Mouse (Mus musculus): ENCODE data around the gene Acap2. TPM values are rescaled to one million over a fixed set of nuclear protein-coding genes. Genes with fewer than 3 reads are reported as not detected.

The Acap2 gene
- polyA plus RNA-seq, 1 experiment from 2014 or later: 26.3 TPM

- ATAC-seq (ENCODE audit: low read depth): no peak
- Histone ChIP-seq H3K4me2 (ENCODE audit: low read depth, low read length) (no peak overlapping the region), H3K36me3 (ENCODE audit: control insufficient read depth, insufficient read depth, low read length) (no peaks in the 10 kb centered on the region), H3K9me3 (ENCODE audit: control insufficient read depth, low read length) (no peaks in the 10 kb centered on the region), H3K27ac (replicated peaks; ENCODE audit: low read depth, low read length) (no peak overlapping the region), H3K4me1 (ENCODE audit: control insufficient read depth, insufficient read depth, low read length) (peaks cover 16% of the 10 kb centered on the region; the same call in 1 of the 2 replicates), H3K27me3 (replicated peaks; ENCODE audit: control insufficient read depth, insufficient read depth, low read length) (no peaks in the 10 kb centered on the region), H3K4me3 (ENCODE audit: low read depth, low read length) (no peak overlapping the region), H3K9ac (ENCODE audit: low read depth, low read length) (no peak overlapping the region)
- no peak for DNase-seq (ENCODE audit: low spot score)
Measured at GRCm38 (mm10) chr16:31171418-31171817, 29.6 kb downstream of the Acap2 start.

- ATAC-seq (ENCODE audit: low read depth): no peak
- no peak overlapping the region for H3K9ac ChIP-seq (ENCODE audit: low read depth, low read length)
- H3K36me3 ChIP-seq (ENCODE audit: control insufficient read depth, insufficient read depth, low read length): no peaks in the 10 kb centered on the region
- WGBS: 94% methylated on average over 8 of the region's 8 CpGs
- H3K9me3 ChIP-seq (ENCODE audit: control insufficient read depth, low read length): no peaks in the 10 kb centered on the region
- H3K4me1 ChIP-seq (ENCODE audit: control insufficient read depth, insufficient read depth, low read length): peaks cover 17% of the 10 kb centered on the region; the same call in 1 of the 2 replicates
- no peak for DNase-seq (ENCODE audit: low spot score)
- H3K4me2 ChIP-seq (ENCODE audit: low read depth, low read length): no peak overlapping the region
- no peaks in the 10 kb centered on the region for H3K27me3 ChIP-seq (replicated peaks; ENCODE audit: control insufficient read depth, insufficient read depth, low read length)
- no peak overlapping the region for H3K27ac ChIP-seq (replicated peaks; ENCODE audit: low read depth, low read length)
- H3K4me3 ChIP-seq (ENCODE audit: low read depth, low read length): no peak overlapping the region
Measured at GRCm38 (mm10) chr16:31170297-31170696, 30.7 kb downstream of the Acap2 start.

- H3K27me3 ChIP-seq (replicated peaks; ENCODE audit: control insufficient read depth, insufficient read depth, low read length): no peaks in the 10 kb centered on the region
- H3K27ac ChIP-seq (replicated peaks; ENCODE audit: low read depth, low read length): no peak overlapping the region
- H3K9ac ChIP-seq (ENCODE audit: low read depth, low read length): no peak overlapping the region
- peaks cover 10% of the 10 kb centered on the region; the same call in 1 of the 2 replicates for H3K4me1 ChIP-seq (ENCODE audit: control insufficient read depth, insufficient read depth, low read length)
- no peak overlapping the region for H3K4me3 ChIP-seq (ENCODE audit: low read depth, low read length)
- no peaks in the 10 kb centered on the region for H3K9me3 ChIP-seq (ENCODE audit: control insufficient read depth, low read length)
- H3K4me2 ChIP-seq (ENCODE audit: low read depth, low read length): no peak overlapping the region
- DNase-seq (ENCODE audit: low spot score): no peak
- ATAC-seq (ENCODE audit: low read depth): no peak
- H3K36me3 ChIP-seq (ENCODE audit: control insufficient read depth, insufficient read depth, low read length): no peaks in the 10 kb centered on the region
Measured at GRCm38 (mm10) chr16:31169596-31169995, 31.4 kb downstream of the Acap2 start.

DNA sequence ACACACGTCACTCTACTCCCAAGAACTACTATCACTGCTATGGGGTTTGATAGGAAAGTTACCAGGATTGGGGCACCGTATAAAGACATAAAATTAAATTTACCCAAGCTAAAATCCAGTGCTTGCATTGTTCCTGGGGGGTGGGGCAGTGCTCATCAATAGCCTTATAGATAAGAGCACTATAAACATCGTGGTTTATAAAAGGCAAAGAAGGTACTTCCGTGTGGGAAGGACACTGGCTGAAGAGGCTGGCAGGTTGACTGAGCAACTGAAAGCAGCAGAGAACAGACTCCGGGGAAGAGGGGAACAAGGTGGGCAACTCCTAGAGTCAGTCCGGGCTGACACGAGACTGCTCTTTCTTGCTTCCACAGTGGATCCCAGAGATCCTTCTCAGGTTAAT, 33.1 kb downstream of the Acap2 start:
- whole genome bisulfite sequencing: 58% methylated on average over 7 of the region's 7 CpGs
- Histone ChIP-seq H3K4me3 (ENCODE audit: low read depth, low read length) (no peak overlapping the region), H3K27me3 (replicated peaks; ENCODE audit: control insufficient read depth, insufficient read depth, low read length) (no peaks in the 10 kb centered on the region), H3K4me2 (ENCODE audit: low read depth, low read length) (peak overlapping the region; percentile 5; the same call in 1 of the 2 replicates), H3K27ac (replicated peaks; ENCODE audit: low read depth, low read length) (no peak overlapping the region), H3K9ac (ENCODE audit: low read depth, low read length) (no peak overlapping the region), H3K4me1 (ENCODE audit: control insufficient read depth, insufficient read depth, low read length) (peaks cover 9% of the 10 kb centered on the region; the same call in 1 of the 2 replicates), H3K36me3 (ENCODE audit: control insufficient read depth, insufficient read depth, low read length) (no peaks in the 10 kb centered on the region), H3K9me3 (ENCODE audit: control insufficient read depth, low read length) (no peaks in the 10 kb centered on the region)
- no peak for DNase-seq (ENCODE audit: low spot score)
- no peak for ATAC-seq (ENCODE audit: low read depth)

GRCm38 (mm10) chr16:31167017-31167887, 33.8 kb downstream of the Acap2 start:
- no peak overlapping the region; the same call in 1 of the 2 replicates for H3K4me2 ChIP-seq (ENCODE audit: low read depth, low read length)
- H3K4me3 ChIP-seq (ENCODE audit: low read depth, low read length): no peak overlapping the region
- ATAC-seq (ENCODE audit: low read depth) (peak; percentile 91), DNase-seq (ENCODE audit: low spot score) (peak; percentile 82)
- H3K27me3 ChIP-seq (replicated peaks; ENCODE audit: control insufficient read depth, insufficient read depth, low read length): no peaks in the 10 kb centered on the region
- peaks cover 9% of the 10 kb centered on the region; the same call in 1 of the 2 replicates for H3K4me1 ChIP-seq (ENCODE audit: control insufficient read depth, insufficient read depth, low read length)
- WGBS: 61% methylated on average over 10 of the region's 10 CpGs
- no peak overlapping the region for H3K9ac ChIP-seq (ENCODE audit: low read depth, low read length)
- no peak overlapping the region for H3K27ac ChIP-seq (replicated peaks; ENCODE audit: low read depth, low read length)
- no peaks in the 10 kb centered on the region for H3K9me3 ChIP-seq (ENCODE audit: control insufficient read depth, low read length)
- no peaks in the 10 kb centered on the region for H3K36me3 ChIP-seq (ENCODE audit: control insufficient read depth, insufficient read depth, low read length)

DNA sequence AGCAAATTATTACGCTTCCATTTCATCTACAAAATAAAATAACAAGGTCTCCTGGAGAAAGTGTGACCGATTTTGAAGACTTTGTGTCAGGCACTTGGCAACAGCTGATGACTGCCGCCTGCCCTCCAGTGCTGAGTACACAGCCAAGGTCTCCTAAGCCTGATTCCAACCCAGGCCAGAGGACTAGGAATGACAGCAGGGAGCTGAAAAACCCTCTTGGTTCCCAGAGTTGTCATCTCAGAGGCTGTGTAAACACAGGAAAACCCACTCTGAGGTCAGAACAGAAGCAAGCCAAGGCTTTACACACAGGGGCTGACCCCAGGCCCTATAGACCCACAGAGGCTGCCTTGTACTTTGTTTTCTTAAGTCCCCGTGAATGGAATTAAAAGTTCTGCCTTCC, 35.1 kb downstream of the Acap2 start:
- ATAC-seq (ENCODE audit: low read depth): no peak

GRCm38 (mm10) chr16:31165467-31165866, 35.6 kb downstream of the Acap2 start:
- Histone ChIP-seq H3K27ac (replicated peaks; ENCODE audit: low read depth, low read length) (peak overlapping the region; percentile 53), H3K27me3 (replicated peaks; ENCODE audit: control insufficient read depth, insufficient read depth, low read length) (no peaks in the 10 kb centered on the region), H3K9ac (ENCODE audit: low read depth, low read length) (no peak overlapping the region), H3K4me3 (ENCODE audit: low read depth, low read length) (no peak overlapping the region), H3K4me2 (ENCODE audit: low read depth, low read length) (no peak overlapping the region), H3K4me1 (ENCODE audit: control insufficient read depth, insufficient read depth, low read length) (peaks cover 9% of the 10 kb centered on the region; the same call in 1 of the 2 replicates), H3K36me3 (ENCODE audit: control insufficient read depth, insufficient read depth, low read length) (no peaks in the 10 kb centered on the region), H3K9me3 (ENCODE audit: control insufficient read depth, low read length) (no peaks in the 10 kb centered on the region)
- 80% methylated on average over 4 of the region's 4 CpGs for WGBS
- no peak for DNase-seq (ENCODE audit: low spot score)
- no peak for ATAC-seq (ENCODE audit: low read depth)

More for the DNA sequence above, 35.1 kb downstream of the Acap2 start:
- no peak overlapping the region for H3K4me3 ChIP-seq (ENCODE audit: low read depth, low read length)
- H3K27ac ChIP-seq (replicated peaks; ENCODE audit: low read depth, low read length): 0 out of 2 replicates have a peak overlapping the region, but pooled peaks have one; percentile 53
- peaks cover 9% of the 10 kb centered on the region; the same call in 1 of the 2 replicates for H3K4me1 ChIP-seq (ENCODE audit: control insufficient read depth, insufficient read depth, low read length)
- H3K9me3 ChIP-seq (ENCODE audit: control insufficient read depth, low read length): no peaks in the 10 kb centered on the region
- H3K36me3 ChIP-seq (ENCODE audit: control insufficient read depth, insufficient read depth, low read length): no peaks in the 10 kb centered on the region
- WGBS: 50% methylated on average over 4 of the region's 4 CpGs
- H3K9ac ChIP-seq (ENCODE audit: low read depth, low read length): no peak overlapping the region
- H3K27me3 ChIP-seq (replicated peaks; ENCODE audit: control insufficient read depth, insufficient read depth, low read length): no peaks in the 10 kb centered on the region
- H3K4me2 ChIP-seq (ENCODE audit: low read depth, low read length): no peak overlapping the region
- no peak for DNase-seq (ENCODE audit: low spot score)

GRCm38 (mm10) chr16:31164125-31164524, 36.9 kb downstream of the Acap2 start:
- no peaks in the 10 kb centered on the region for H3K9me3 ChIP-seq (ENCODE audit: control insufficient read depth, low read length)
- H3K4me2 ChIP-seq (ENCODE audit: low read depth, low read length): no peak overlapping the region
- no peak for DNase-seq (ENCODE audit: low spot score)
- WGBS: 89% methylated on average over 4 of the region's 4 CpGs
- H3K27ac ChIP-seq (replicated peaks; ENCODE audit: low read depth, low read length): no peak overlapping the region
- no peak overlapping the region for H3K4me3 ChIP-seq (ENCODE audit: low read depth, low read length)
- H3K4me1 ChIP-seq (ENCODE audit: control insufficient read depth, insufficient read depth, low read length): peaks cover 9% of the 10 kb centered on the region; the same call in 1 of the 2 replicates
- H3K9ac ChIP-seq (ENCODE audit: low read depth, low read length): no peak overlapping the region
- 0 out of 2 replicates have a peak, but pooled peaks cover 4% of the 10 kb centered on the region for H3K36me3 ChIP-seq (ENCODE audit: control insufficient read depth, insufficient read depth, low read length)
- no peak for ATAC-seq (ENCODE audit: low read depth)
- no peaks in the 10 kb centered on the region for H3K27me3 ChIP-seq (replicated peaks; ENCODE audit: control insufficient read depth, insufficient read depth, low read length)
